Mouse (Mus musculus) embryonic facial prominence, embryonic 15.5 days (tissue): ENCODE measurements around the gene Cpeb2. TPM values are rescaled to one million over a fixed set of nuclear protein-coding genes. Genes with fewer than 3 reads are reported as not detected.

Source experiments
- ATAC-seq: fragments of 200-750 bp; cut with Nextera tagmentation; 2 replicates; pipeline ENCODE4 v1.8.0; 2017; ENCODE audit warnings: low read depth, moderate TSS enrichment; ENCODE audit not compliant: insufficient number of reproducible peaks, low FRiP score, low TSS enrichment
- H3K27ac ChIP-seq: fragments of 300-500 bp; sonication (generic); replicated peaks from 2 replicates; pipeline ENCODE4 v1.5.1; 2015; ENCODE audit warnings: mild to moderate bottlenecking, inconsistent platforms
- H3K27me3 ChIP-seq: fragments of 300-500 bp; sonication (generic); 2 replicates; pipeline ENCODE4 v1.6.1; 2015; ENCODE audit warnings: inconsistent platforms
- H3K36me3 ChIP-seq: fragments of 300-500 bp; sonication (generic); 2 replicates; pipeline ENCODE4 v1.6.1; 2015; ENCODE audit warnings: mild to moderate bottlenecking, inconsistent platforms
- H3K4me1 ChIP-seq: fragments of 300-500 bp; sonication (generic); 2 replicates; pipeline ENCODE4 v1.6.1; 2015; ENCODE audit warnings: inconsistent platforms
- H3K4me2 ChIP-seq: fragments of 300-500 bp; sonication (generic); replicated peaks from 2 replicates; pipeline ENCODE4 v1.6.1; 2015; ENCODE audit warnings: mild to moderate bottlenecking, inconsistent platforms
- H3K4me3 ChIP-seq: fragments of 300-500 bp; sonication (generic); replicated peaks from 2 replicates; pipeline ENCODE4 v1.5.1; 2015; ENCODE audit warnings: mild to moderate bottlenecking, inconsistent platforms
- H3K9ac ChIP-seq: fragments of 300-500 bp; sonication (generic); 2 replicates; pipeline ENCODE4 v1.6.1; 2015; ENCODE audit warnings: inconsistent platforms
- H3K9me3 ChIP-seq: fragments of 300-500 bp; sonication (generic); replicated peaks from 2 replicates; pipeline ENCODE4 v1.6.1; 2016; ENCODE audit warnings: inconsistent platforms
- WGBS: fragments of 180-500 bp; shearing (Covaris S2); methylation state at CpG from one replicate; pipeline ENCODE4 v1.1.7; 2015; 5-methylcytosine and 5-hydroxymethylcytosine counted together
- polyA plus RNA-seq: library from polyadenylated mRNA; unstranded; fragments of >200 nt; fragmentation: Nextera tagmentation; extraction: Ambion mirVana; gene quantifications from 2 replicates; pipeline ENCODE4 v1.2.1, GENCODE M21; 2015

Cpeb2 gene
- polyA plus RNA-seq, 1 experiment from 2014 or later: 3.8 TPM

DNA sequence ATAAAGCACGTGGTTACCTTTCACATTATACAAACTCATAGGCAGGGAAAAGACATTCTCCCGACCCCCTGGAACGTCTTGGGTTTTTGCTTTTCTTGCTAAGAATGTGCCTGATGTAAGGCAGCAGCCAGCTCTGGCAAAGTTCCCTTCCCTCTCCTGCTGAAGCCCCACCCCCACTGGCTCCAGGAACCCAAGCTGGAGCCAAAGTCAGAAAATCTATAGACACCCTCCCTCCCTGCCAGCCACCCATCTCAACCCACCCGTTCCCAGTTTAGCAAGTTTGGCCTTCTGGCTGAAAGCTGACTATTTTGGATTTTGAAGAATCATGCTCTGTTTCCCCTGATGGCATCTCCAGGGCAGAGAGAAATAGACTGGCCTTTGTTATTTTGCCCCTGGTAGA, 95.6 kb downstream of the Cpeb2 start:
- WGBS: 13% methylated on average over 4 of the region's 4 CpGs
- 0 out of 2 replicates have a peak overlapping the region, but pooled peaks have one; percentile 4 for H3K4me2 ChIP-seq
- H3K36me3 ChIP-seq: no peaks in the 10 kb centered on the region
- peak; percentile 24; the same call in 1 of the 2 replicates for ATAC-seq
- no peak overlapping the region for H3K27ac ChIP-seq
- H3K4me1 ChIP-seq: peaks cover 7% of the 10 kb centered on the region; the same call in 1 of the 2 replicates
- no peak overlapping the region for H3K9ac ChIP-seq
- no peak overlapping the region for H3K4me3 ChIP-seq
- no peaks in the 10 kb centered on the region for H3K9me3 ChIP-seq
- no peaks in the 10 kb centered on the region for H3K27me3 ChIP-seq

DNA sequence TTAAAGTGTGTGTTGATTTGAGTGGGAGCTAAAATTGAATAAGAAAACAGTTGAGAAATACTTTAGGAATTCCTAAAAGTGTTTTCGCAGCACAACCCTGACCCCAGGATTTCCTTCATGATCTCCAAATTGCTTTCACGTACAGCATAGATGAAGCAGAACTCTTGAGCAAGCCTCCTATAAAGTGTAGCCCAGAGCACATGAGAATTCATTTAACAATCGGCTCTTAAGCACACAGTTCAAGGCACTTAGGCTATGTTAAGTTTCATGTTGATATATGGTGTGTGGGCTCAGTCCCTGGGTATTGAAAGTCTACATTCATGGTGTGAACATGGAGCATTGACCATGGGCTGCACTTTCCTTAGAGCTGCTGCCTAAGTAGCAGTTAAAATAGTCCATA, 97.3 kb downstream of the Cpeb2 start:
- ATAC-seq: no peak
- WGBS: 72% methylated on average over 3 of the region's 3 CpGs

GRCm38 (mm10) chr5:43334469-43334868, 101.5 kb downstream of the Cpeb2 start:
- no peak for ATAC-seq
- H3K36me3 ChIP-seq: no peaks in the 10 kb centered on the region

More for the DNA sequence above, 97.3 kb downstream of the Cpeb2 start:
- no peaks in the 10 kb centered on the region for H3K36me3 ChIP-seq
- H3K9ac ChIP-seq: no peak overlapping the region
- H3K4me3 ChIP-seq: no peak overlapping the region
- H3K4me1 ChIP-seq: peaks cover 7% of the 10 kb centered on the region; the same call in 1 of the 2 replicates
- no peak overlapping the region for H3K27ac ChIP-seq
- no peaks in the 10 kb centered on the region for H3K27me3 ChIP-seq
- no peak overlapping the region for H3K4me2 ChIP-seq
- no peaks in the 10 kb centered on the region for H3K9me3 ChIP-seq

GRCm38 (mm10) chr5:43337212-43337611, 104.2 kb downstream of the Cpeb2 start:
- no peaks in the 10 kb centered on the region for H3K27me3 ChIP-seq
- no peaks in the 10 kb centered on the region for H3K36me3 ChIP-seq
- ATAC-seq: no peak
- H3K27ac ChIP-seq: no peak overlapping the region
- H3K4me1 ChIP-seq: no peaks in the 10 kb centered on the region
- H3K4me2 ChIP-seq: no peak overlapping the region
- no peak overlapping the region for H3K9ac ChIP-seq
- WGBS: 94% methylated on average over 1 of the region's 1 CpGs
- H3K9me3 ChIP-seq: no peaks in the 10 kb centered on the region
- no peak overlapping the region for H3K4me3 ChIP-seq

More at GRCm38 (mm10) chr5:43334469-43334868, 101.5 kb downstream of the Cpeb2 start:
- Histone ChIP-seq H3K27me3 (no peaks in the 10 kb centered on the region), H3K9ac (no peak overlapping the region), H3K4me3 (no peak overlapping the region), H3K9me3 (no peaks in the 10 kb centered on the region), H3K27ac (no peak overlapping the region), H3K4me1 (no peaks in the 10 kb centered on the region), H3K4me2 (no peak overlapping the region)
- 83% methylated on average over 2 of the region's 2 CpGs for WGBS

DNA sequence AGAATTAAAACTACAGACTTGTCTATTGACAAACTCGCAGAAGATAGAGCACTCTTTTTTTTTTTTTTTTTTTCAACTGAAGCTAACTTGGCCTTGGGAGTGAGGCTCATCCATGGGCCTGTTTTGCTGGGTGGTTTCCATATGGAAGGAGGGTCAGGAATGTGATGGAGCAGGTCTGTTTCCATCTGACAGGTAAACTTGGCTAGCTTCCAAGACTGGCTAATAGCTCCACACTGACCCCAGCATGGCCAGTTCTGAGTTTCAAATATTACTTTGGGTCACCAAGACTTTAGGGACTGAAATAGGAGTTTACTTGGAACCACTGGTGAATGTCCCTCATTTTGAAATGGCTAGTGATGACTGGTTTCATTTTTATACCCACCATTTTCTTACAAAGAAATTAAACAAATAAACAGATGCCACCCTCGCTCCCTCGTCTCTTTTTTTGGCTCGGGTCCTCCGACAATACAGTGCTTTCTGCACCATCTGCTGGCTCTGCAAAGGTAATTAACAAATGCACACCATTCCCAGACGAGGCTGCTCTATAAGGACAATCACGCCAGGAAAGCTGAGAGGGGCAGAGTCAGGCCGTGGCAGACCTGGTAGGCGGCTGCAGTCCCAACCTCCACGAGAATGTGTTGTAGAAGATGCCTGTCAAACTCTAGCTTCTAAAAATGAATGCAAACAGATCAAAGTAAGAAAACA, 106.0 kb downstream of the Cpeb2 start:
- Histone ChIP-seq H3K27me3 (no peaks in the 10 kb centered on the region), H3K4me3 (no peak overlapping the region), H3K4me1 (no peaks in the 10 kb centered on the region), H3K9me3 (no peaks in the 10 kb centered on the region), H3K4me2 (no peak overlapping the region), H3K27ac (no peak overlapping the region), H3K36me3 (no peaks in the 10 kb centered on the region), H3K9ac (no peak overlapping the region)
- no peak for ATAC-seq
- WGBS: 48% methylated on average over 10 of the region's 10 CpGs
